Mouse (Mus musculus): ENCODE data around the gene Gm20422. TPM values are rescaled to one million over a fixed set of nuclear protein-coding genes. Genes with fewer than 3 reads are reported as not detected.

Gm20422 gene
- polyA plus RNA-seq, 1 experiment from 2014 or later: 0.64 TPM

DNA sequence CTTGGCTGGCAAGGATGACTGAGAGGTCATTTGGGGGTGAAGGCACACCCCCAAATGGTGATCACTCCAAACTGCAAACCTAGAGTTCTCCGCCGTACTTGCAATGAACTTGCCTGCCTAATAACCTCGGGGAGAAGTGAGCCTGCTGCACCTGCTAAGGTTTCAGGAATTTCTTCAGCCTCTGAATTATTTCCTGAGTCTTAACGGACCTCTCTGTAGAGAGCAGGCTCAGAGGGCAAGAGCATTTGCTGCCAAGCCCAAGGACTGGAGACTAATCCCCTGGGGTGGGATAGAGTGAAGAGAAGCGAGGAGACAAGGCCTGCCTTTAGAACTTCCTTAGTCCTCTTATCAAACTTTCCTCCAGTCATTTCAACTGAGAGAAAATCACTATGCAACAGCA lies 15.0 kb upstream of the Gm20422 start:
- Histone ChIP-seq H3K4me3 (ENCODE audit: low read length) (no peak overlapping the region), H3K27me3 (replicated peaks; ENCODE audit: control insufficient read depth, insufficient read depth, low read length) (no peaks in the 10 kb centered on the region), H3K27ac (ENCODE audit: low read depth, low read length) (no peak overlapping the region), H3K36me3 (ENCODE audit: control insufficient read depth, insufficient read depth, low read length) (peaks cover 10% of the 10 kb centered on the region), H3K9ac (ENCODE audit: low read depth, low read length) (no peak overlapping the region), H3K4me1 (ENCODE audit: control insufficient read depth, insufficient read depth, low read depth, low read length) (peaks cover 24% of the 10 kb centered on the region), H3K9me3 (ENCODE audit: control insufficient read depth, low read length) (no peaks in the 10 kb centered on the region), H3K4me2 (ENCODE audit: low read length) (no peak overlapping the region; the same call in 1 of the 2 replicates)
- ATAC-seq: no peak
- 72% methylated on average over 5 of the region's 5 CpGs for WGBS

DNA sequence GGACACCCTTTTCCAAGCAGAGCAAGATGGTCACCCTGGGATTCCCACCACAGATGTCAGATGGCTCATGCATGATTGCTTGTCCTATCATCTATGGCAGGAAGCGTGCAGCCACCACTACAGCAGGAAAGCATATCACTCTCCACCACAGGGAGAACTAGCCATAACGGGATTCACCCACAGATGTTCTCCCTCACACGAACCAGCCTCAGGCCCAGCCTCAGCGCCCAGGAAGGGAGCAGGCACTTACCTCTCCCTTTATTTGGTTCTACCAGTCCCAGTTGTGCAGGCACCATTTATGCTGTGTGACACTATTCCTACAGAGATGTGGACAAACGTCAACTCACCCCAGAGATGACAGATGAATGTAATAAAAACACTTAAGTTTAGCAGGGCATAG lies 14.4 kb upstream of the Gm20422 start:
- Histone ChIP-seq H3K4me2 (ENCODE audit: low read length) (no peak overlapping the region), H3K4me1 (ENCODE audit: control insufficient read depth, insufficient read depth, low read depth, low read length) (peaks cover 24% of the 10 kb centered on the region), H3K9me3 (ENCODE audit: control insufficient read depth, low read length) (no peaks in the 10 kb centered on the region), H3K9ac (ENCODE audit: low read depth, low read length) (no peak overlapping the region), H3K4me3 (ENCODE audit: low read length) (no peak overlapping the region), H3K36me3 (ENCODE audit: control insufficient read depth, insufficient read depth, low read length) (peaks cover 4% of the 10 kb centered on the region), H3K27me3 (replicated peaks; ENCODE audit: control insufficient read depth, insufficient read depth, low read length) (no peaks in the 10 kb centered on the region), H3K27ac (ENCODE audit: low read depth, low read length) (no peak overlapping the region)
- ATAC-seq: no peak
- 89% methylated on average over 5 of the region's 5 CpGs for WGBS

DNA sequence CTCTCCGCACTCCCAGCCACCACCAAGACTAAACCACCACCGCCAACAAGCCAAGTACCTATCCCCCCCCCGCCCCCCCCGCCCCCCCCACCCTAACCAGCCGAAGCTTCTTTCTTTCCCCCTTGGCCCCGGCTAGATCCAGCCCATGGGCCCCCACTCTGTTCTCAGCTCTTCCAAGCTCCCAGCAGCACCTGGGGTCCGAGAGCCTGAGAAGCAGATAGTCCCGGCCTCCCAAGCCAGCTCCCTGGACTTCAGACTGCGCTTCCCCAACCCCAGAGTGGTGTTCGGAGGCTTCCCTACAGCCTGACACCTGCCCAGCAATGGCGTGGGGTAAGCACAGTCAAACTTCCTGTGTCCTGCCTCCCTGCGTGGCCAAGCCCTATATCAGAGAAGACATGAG lies 2.4 kb upstream of the Gm20422 start:
- 71% methylated on average over 11 of the region's 12 CpGs for WGBS
- H3K9ac ChIP-seq (ENCODE audit: low read depth, low read length): no peak overlapping the region

DNA sequence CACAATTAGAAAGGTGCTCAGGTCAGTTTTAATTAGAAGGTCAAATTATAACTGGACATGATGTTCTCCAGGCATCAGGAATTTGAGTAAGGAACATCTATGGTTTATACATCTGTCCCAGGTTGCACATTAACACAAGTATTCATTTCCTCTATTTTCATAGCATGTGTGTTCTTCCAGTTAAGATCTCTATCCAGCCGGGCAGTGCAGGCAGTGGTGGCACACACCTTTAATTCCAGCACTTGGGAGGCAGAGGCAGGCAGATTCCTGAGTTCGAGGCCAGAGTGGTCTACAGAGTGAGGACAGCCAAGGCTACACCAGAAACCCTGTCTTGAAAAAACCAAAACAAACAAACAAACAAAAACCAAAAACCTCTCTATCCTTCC lies 456 bp upstream of the Gm20422 start:
- H3K36me3 ChIP-seq (ENCODE audit: control insufficient read depth, insufficient read depth, low read length): no peaks in the 10 kb centered on the region
- 60% methylated on average over 2 of the region's 2 CpGs for WGBS
- peak overlapping the region; percentile 71 for H3K27ac ChIP-seq (ENCODE audit: low read depth, low read length)
- H3K27me3 ChIP-seq (replicated peaks; ENCODE audit: control insufficient read depth, insufficient read depth, low read length): no peaks in the 10 kb centered on the region
- peaks cover 14% of the 10 kb centered on the region for H3K4me1 ChIP-seq (ENCODE audit: control insufficient read depth, insufficient read depth, low read depth, low read length)
- H3K4me3 ChIP-seq (ENCODE audit: low read length): peak overlapping the region; percentile 79
- H3K9ac ChIP-seq (ENCODE audit: low read depth, low read length): peak overlapping the region; percentile 53
- H3K4me2 ChIP-seq (ENCODE audit: low read length): peak overlapping the region; percentile 54
- H3K9me3 ChIP-seq (ENCODE audit: control insufficient read depth, low read length): no peaks in the 10 kb centered on the region
- ATAC-seq: no peak

More for the DNA sequence above, 2.4 kb upstream of the Gm20422 start:
- no peak overlapping the region for H3K27ac ChIP-seq (ENCODE audit: low read depth, low read length)
- ATAC-seq: no peak
- no peak overlapping the region for H3K4me2 ChIP-seq (ENCODE audit: low read length)
- H3K9me3 ChIP-seq (ENCODE audit: control insufficient read depth, low read length): no peaks in the 10 kb centered on the region
- H3K27me3 ChIP-seq (replicated peaks; ENCODE audit: control insufficient read depth, insufficient read depth, low read length): no peaks in the 10 kb centered on the region
- peaks cover 9% of the 10 kb centered on the region for H3K4me1 ChIP-seq (ENCODE audit: control insufficient read depth, insufficient read depth, low read depth, low read length)
- no peak overlapping the region for H3K4me3 ChIP-seq (ENCODE audit: low read length)
- no peaks in the 10 kb centered on the region for H3K36me3 ChIP-seq (ENCODE audit: control insufficient read depth, insufficient read depth, low read length)

DNA sequence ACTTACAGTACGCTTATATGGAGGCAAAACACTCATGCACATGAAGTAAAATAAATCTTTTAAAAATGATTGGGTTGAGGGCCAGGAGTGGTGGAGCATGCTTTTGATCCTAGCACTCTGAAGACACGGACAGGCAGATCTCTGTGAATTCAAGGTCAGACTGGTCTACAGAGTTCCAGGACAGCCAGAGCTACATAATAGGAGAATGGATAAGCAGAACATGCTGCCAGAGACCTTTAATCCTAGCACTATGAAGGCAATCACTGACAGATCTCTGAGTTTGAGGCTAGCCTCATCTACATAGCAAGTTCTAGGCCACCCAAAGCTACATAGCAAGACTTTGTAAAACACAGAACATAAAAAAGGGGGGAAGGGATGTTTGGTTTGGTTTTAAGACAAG lies 2.6 kb downstream of the Gm20422 start:
- Histone ChIP-seq H3K36me3 (ENCODE audit: control insufficient read depth, insufficient read depth, low read length) (peaks cover 13% of the 10 kb centered on the region), H3K9me3 (ENCODE audit: control insufficient read depth, low read length) (no peaks in the 10 kb centered on the region), H3K4me2 (ENCODE audit: low read length) (no peak overlapping the region), H3K4me3 (ENCODE audit: low read length) (no peak overlapping the region), H3K27ac (ENCODE audit: low read depth, low read length) (no peak overlapping the region), H3K27me3 (replicated peaks; ENCODE audit: control insufficient read depth, insufficient read depth, low read length) (no peaks in the 10 kb centered on the region), H3K9ac (ENCODE audit: low read depth, low read length) (no peak overlapping the region), H3K4me1 (ENCODE audit: control insufficient read depth, insufficient read depth, low read depth, low read length) (peaks cover 14% of the 10 kb centered on the region)
- no peak for ATAC-seq
- 86% methylated on average over 2 of the region's 2 CpGs for WGBS

DNA sequence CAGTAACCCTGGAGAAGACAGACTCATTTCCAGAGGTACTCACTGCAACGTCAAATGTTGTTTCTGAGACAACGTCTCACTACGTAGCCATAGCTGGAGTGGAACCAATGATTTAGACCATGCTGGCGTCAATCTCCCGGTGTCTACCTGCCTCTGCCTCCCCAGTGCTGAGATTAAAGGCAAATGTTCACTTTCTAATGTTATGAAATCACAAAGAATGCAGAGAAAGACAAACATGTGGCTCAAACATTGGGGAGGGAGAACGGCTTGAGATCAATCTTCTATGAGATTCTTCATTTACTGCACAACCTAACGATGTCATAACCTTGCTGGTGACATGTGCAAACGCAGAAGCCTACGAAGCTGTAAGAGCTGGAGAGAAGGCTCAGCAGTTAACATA lies 3.5 kb downstream of the Gm20422 start:
- Histone ChIP-seq H3K9me3 (ENCODE audit: control insufficient read depth, low read length) (0 out of 2 replicates have a peak, but pooled peaks cover 4% of the 10 kb centered on the region), H3K27me3 (replicated peaks; ENCODE audit: control insufficient read depth, insufficient read depth, low read length) (no peaks in the 10 kb centered on the region), H3K36me3 (ENCODE audit: control insufficient read depth, insufficient read depth, low read length) (peaks cover 22% of the 10 kb centered on the region), H3K27ac (ENCODE audit: low read depth, low read length) (no peak overlapping the region), H3K4me1 (ENCODE audit: control insufficient read depth, insufficient read depth, low read depth, low read length) (peaks cover 14% of the 10 kb centered on the region), H3K4me2 (ENCODE audit: low read length) (no peak overlapping the region), H3K4me3 (ENCODE audit: low read length) (no peak overlapping the region), H3K9ac (ENCODE audit: low read depth, low read length) (no peak overlapping the region)
- WGBS: 88% methylated on average over 9 of the region's 9 CpGs
- ATAC-seq: no peak

DNA sequence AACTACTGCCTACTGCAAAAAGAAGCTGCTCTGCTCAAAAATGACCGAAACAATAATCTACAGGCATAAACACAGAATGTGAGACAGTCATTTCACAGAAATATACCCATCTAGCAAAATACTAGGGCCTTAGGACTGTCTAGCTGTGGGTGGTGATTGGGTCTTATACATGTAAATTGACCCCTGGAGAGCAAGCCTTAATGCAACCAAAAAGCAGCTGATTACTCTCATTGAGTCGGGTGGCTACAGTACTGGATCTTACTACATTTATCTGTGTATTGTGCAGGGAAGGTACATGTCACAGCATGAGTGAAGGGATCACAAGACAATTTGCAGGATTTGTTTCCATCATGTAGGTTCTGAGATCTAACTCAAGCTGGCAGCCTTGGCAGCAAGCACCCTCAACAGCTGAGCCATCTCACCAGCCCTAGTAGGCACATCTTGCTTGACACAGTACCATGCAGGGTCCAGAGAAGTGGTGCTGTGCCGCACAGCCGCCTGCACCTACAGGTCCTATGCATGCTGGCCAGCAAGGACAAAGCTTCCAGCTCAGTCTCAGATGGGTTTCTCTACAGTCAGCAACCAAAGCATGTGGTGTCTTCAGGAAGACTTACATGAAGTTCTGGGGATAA lies 12.8 kb downstream of the Gm20422 start:
- H3K4me2 ChIP-seq (ENCODE audit: low read length): no peak overlapping the region
- H3K9me3 ChIP-seq (ENCODE audit: control insufficient read depth, low read length): 0 out of 2 replicates have a peak, but pooled peaks cover 5% of the 10 kb centered on the region
- no peaks in the 10 kb centered on the region for H3K4me1 ChIP-seq (ENCODE audit: control insufficient read depth, insufficient read depth, low read depth, low read length)
- 88% methylated on average over 4 of the region's 4 CpGs for WGBS
- no peak overlapping the region for H3K9ac ChIP-seq (ENCODE audit: low read depth, low read length)
- no peak overlapping the region for H3K27ac ChIP-seq (ENCODE audit: low read depth, low read length)
- peaks cover 44% of the 10 kb centered on the region for H3K36me3 ChIP-seq (ENCODE audit: control insufficient read depth, insufficient read depth, low read length)
- no peak overlapping the region for H3K4me3 ChIP-seq (ENCODE audit: low read length)
- H3K27me3 ChIP-seq (replicated peaks; ENCODE audit: control insufficient read depth, insufficient read depth, low read length): no peaks in the 10 kb centered on the region
- ATAC-seq: no peak

DNA sequence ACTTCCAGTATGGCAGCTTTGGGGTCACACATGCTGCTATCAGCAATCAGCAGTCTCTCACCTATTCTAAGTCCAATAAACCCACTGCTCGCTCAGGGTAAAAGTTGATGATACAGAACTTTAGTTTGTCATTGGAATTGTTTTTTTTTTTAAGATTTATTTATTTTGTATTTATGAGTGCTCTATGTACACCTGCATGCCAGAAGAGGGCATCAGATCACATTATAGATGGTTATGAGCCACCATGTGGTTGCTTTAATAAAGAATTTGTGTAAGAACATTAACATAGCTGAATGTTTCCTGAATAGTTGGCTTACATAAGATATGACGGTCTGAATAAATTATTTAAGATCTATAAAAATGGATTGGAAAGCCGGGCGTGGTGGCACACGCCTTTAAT lies 16.4 kb downstream of the Gm20422 start:
- Histone ChIP-seq H3K4me2 (ENCODE audit: low read length) (no peak overlapping the region), H3K36me3 (ENCODE audit: control insufficient read depth, insufficient read depth, low read length) (peaks cover 12% of the 10 kb centered on the region; the same call in 1 of the 2 replicates), H3K4me3 (ENCODE audit: low read length) (no peak overlapping the region), H3K4me1 (ENCODE audit: control insufficient read depth, insufficient read depth, low read depth, low read length) (no peaks in the 10 kb centered on the region), H3K9me3 (ENCODE audit: control insufficient read depth, low read length) (no peaks in the 10 kb centered on the region), H3K27me3 (replicated peaks; ENCODE audit: control insufficient read depth, insufficient read depth, low read length) (no peaks in the 10 kb centered on the region), H3K9ac (ENCODE audit: low read depth, low read length) (no peak overlapping the region), H3K27ac (ENCODE audit: low read depth, low read length) (no peak overlapping the region)
- 95% methylated on average over 5 of the region's 5 CpGs for WGBS
- ATAC-seq: no peak

DNA sequence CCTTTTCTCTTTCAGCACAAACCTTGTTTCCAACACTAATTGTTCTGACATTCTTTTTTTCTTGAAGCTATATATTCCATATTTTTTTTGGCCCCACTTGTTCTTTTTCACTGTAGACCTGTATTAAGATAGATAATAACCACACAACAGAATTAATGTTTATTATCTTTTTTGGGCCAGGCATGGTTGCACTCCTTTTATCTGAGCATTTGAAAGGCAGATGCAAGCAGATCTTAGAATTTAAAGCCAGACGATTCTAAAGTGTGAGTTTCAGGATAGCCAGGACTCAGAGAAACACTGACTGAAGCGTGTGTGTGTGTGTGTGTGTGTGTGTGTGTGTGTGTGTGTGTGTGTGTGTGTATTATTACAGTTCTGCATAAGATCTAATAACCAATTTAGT lies 22.2 kb downstream of the Gm20422 start:
- no peak overlapping the region for H3K27ac ChIP-seq (ENCODE audit: low read depth, low read length)
- 90% methylated on average over 2 of the region's 2 CpGs for WGBS
- H3K4me1 ChIP-seq (ENCODE audit: control insufficient read depth, insufficient read depth, low read depth, low read length): peaks cover 10% of the 10 kb centered on the region
- no peaks in the 10 kb centered on the region for H3K27me3 ChIP-seq (replicated peaks; ENCODE audit: control insufficient read depth, insufficient read depth, low read length)
- H3K4me2 ChIP-seq (ENCODE audit: low read length): no peak overlapping the region
- H3K9ac ChIP-seq (ENCODE audit: low read depth, low read length): no peak overlapping the region
- H3K4me3 ChIP-seq (ENCODE audit: low read length): no peak overlapping the region
- H3K36me3 ChIP-seq (ENCODE audit: control insufficient read depth, insufficient read depth, low read length): 0 out of 2 replicates have a peak, but pooled peaks cover 2% of the 10 kb centered on the region
- no peak for ATAC-seq
- H3K9me3 ChIP-seq (ENCODE audit: control insufficient read depth, low read length): no peaks in the 10 kb centered on the region
